Mouse (Mus musculus): ENCODE data around the gene Selplg. TPM values are rescaled to one million over a fixed set of nuclear protein-coding genes. Genes with fewer than 3 reads are reported as not detected.
"Not testable (repeated sequence)": the region's sequence is repeated elsewhere in the genome, so short reads cannot be mapped to it uniquely, and the experiment has no call there.

Gene Selplg
- total RNA-seq, 2 experiments from 2014 or later, result 1.0 to 1.2 TPM

DNA sequence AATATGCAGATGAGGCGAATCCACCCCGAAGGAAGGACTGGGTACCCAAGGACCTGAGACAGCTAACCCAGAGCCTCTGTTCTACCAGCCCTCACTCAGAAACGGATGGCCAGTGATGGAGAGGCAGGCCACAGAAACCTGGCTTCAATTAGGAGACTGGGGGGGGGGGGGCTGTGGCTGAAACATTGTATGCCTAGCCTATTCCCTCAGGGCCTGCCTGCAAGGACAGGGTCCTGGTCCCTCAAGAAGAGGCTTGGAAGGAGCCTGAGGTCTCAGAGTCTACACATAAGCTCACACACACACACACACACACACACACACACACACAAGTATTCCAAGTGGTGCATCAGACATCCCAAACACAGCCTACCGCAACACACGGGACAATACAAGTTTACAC is 32.8 kb downstream of the Selplg start:
- intact Hi-C loops (cut with DNase I), result no loop called here

GRCm38 (mm10) chr5:113798525-113798924 is 33.9 kb downstream of the Selplg start:
- intact Hi-C loops (cut with DNase I), result no loop called here
- no peak for DNase-seq

More for the DNA sequence above, 32.8 kb downstream of the Selplg start:
- no peak for DNase-seq

GRCm38 (mm10) chr5:113797149-113797882 is 35.1 kb downstream of the Selplg start:
- no peak for DNase-seq
- intact Hi-C loops (cut with DNase I), result no loop called here

- intact Hi-C loops (cut with DNase I), result no loop called here
- DNase-seq, result no peak
These were observed 35.9 kb downstream of the Selplg start for GRCm38 (mm10) chr5:113796401-113797148.

- no peak for DNase-seq
- intact Hi-C loops (cut with DNase I), result no loop called here
These were observed 41.0 kb downstream of the Selplg start for GRCm38 (mm10) chr5:113791197-113792095.

- DNase-seq, result no peak
- intact Hi-C loops (cut with DNase I), result no loop called here
These were observed 41.8 kb downstream of the Selplg start for GRCm38 (mm10) chr5:113790453-113791196.

GRCm38 (mm10) chr5:113789075-113789788 is 43.2 kb downstream of the Selplg start:
- DNase-seq, result no peak
- intact Hi-C loops (cut with DNase I), result no loop called here

DNA sequence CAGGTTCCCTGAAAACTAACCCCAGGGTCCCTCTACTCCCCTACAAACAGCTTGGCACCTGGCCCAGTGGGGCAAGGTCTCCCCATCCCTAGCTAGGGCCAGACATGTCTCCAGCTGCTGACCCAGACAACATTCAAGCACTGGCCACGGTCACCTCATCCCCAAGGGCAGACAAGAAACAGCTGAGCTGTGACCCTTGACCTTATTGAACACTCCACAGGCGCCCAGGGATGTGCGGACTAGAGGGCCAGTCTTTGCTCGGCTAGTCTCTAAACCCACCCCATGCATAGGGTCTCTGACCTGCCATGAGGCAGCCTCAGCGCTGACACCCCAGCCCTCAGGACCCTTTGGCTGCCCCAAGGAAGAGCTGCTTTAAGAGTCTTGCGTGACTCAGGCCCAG is 43.8 kb downstream of the Selplg start:
- DNase-seq, result no peak
- intact Hi-C loops (cut with DNase I), result no loop called here

GRCm38 (mm10) chr5:113786985-113787384 is 45.5 kb downstream of the Selplg start:
- intact Hi-C loops (cut with DNase I), result no loop called here

GRCm38 (mm10) chr5:113784104-113784503 is 48.3 kb downstream of the Selplg start:
- intact Hi-C loops (cut with DNase I); DNase-seq: not testable (repeated sequence)

More at GRCm38 (mm10) chr5:113786985-113787384, 45.5 kb downstream of the Selplg start:
- no peak for DNase-seq

GRCm38 (mm10) chr5:113783581-113784001 is 48.9 kb downstream of the Selplg start:
- peak; percentile 42 to 52 for DNase-seq
- intact Hi-C loops (cut with DNase I), result no loop called here

DNA sequence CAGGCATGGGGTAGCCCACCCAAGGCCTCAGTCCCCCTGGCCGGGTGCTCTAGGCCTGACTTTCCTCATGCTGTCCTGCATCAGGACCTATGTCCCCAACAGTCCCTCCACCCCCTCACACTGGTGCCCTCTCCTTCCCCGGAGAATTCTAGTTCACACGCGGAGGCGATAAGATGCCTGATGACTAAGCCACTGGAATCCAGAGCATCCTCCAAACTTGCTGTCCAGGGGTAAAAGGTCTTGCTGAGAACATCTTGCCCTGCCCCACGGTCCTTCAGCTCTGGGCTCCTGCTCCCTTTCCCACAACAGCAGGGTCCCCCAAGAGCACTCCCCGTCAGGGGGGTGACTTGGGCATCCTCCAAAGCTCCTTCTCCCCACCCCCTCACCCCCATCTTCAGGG is 49.8 kb downstream of the Selplg start:
- no peak for DNase-seq
- intact Hi-C loops (cut with DNase I), result no loop called here

DNA sequence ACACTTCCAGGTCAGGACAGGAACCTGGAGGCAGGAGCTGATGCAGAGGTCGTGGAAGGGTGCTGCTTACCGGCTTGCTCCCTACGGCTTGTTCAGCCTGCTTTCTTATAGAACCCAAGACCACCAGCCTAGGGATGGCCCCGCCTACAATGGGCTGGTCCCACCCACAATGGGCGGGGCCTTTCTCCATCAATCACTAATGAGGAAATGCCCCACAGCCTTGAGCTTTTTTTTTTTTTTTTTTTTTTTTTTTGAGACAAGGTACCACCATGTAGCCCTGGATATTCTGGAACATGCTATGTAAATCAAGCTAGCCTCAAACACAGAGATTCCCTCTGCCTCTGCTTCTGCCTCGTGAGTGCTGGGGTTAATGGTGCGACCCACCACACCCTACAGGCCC is 50.6 kb downstream of the Selplg start:
- intact Hi-C loops (cut with DNase I), result no loop called here
- no peak for DNase-seq

GRCm38 (mm10) chr5:113781254-113781653 is 51.2 kb downstream of the Selplg start:
- no peak for DNase-seq
- intact Hi-C loops (cut with DNase I), result no loop called here

DNA sequence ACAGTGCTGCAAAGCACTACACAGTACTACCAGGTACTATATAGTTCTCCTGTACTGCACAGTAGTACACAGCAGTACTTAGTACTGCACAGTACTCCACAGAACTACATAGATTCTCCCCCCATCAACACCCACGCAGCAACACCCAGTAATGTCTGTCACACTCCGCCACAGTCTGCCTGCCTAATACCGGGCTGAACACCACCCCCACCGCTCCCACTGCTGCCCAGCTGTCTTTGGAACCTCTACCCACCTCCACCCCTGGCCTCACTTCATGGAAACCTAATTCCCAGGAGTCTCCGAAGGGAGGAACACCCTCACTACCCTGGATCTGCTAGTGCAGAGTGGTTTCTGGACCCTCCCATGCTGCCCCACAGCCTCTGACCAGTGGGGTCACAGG is 51.7 kb downstream of the Selplg start:
- DNase-seq, result no peak
- intact Hi-C loops (cut with DNase I), result no loop called here

DNA sequence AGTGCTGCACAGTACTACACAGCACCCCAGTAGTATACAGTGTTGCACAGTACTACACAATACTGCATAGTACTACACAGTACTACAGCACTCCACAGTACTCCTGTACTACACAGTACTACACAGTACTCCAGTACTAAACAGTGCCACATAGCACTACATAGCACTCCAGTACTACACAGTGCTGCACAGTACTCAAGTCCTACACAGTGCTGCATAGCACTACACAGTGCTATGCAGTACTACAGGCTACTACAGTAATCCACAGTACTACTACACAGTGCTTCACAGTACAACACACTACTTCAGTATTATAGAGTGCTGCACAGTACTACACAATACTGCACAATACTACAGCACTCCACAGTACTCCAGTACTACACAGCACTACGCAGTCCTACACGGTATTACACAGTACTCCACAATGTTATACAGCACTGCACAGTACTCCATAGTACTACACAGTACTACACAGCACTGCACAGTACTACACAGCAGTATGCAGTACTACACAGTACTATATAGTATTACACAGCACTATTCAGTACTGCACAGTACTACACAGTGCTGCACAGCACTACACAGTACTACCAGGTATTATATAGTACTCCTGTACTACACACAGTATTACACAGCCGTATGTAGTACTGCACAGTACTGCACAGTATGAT is 52.2 kb downstream of the Selplg start:
- intact Hi-C loops (cut with DNase I), result no loop called here
- DNase-seq, result no peak

GRCm38 (mm10) chr5:113779569-113779968 is 52.9 kb downstream of the Selplg start:
- intact Hi-C loops (cut with DNase I), result no loop called here
- no peak for DNase-seq

DNA sequence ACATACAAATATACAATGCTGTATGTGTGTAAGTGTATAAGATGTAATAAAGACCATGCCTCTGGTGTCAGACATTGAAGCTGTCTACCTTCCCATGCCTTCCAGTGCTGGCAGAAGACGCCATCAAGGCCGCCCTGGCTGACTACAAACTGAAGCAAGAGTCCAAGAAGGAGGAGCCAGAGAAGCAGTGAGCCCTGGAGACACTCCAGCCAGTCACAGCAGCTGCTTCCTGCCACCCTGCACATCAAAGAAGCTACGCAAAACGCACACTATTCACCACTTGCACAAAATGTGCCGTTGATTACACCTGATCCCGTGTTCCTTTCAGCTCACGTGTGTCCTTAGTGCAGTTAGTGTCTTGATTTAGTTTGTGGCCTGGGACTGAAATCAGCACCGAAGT is 54.7 kb downstream of the Selplg start:
- DNase-seq; intact Hi-C loops (cut with DNase I): not testable (repeated sequence)

DNA sequence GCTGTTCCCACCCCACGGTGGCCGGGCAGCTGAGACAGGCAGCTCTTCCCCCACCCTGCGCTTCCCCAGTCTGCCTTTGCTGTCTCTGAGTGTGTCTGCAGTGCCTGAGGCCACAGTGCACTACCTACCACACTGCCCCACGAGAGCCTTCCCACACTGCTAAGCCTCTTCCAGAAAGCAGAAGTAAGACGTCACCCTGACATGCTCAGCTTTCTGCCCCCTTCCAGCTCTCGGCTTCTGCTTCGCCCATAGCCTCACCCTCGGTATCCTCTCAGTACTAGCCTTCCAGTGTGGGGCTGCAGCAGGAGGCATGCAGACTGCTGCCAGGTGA is 55.6 kb downstream of the Selplg start:
- intact Hi-C loops (cut with DNase I), result no loop called here
- DNase-seq, result no peak

Data from gastrocnemius, postnatal 36 days (tissue).